Mouse (Mus musculus): ENCODE results near the gene Gpr19. TPM values are rescaled to one million over a fixed set of nuclear protein-coding genes. Genes with fewer than 3 reads are reported as not detected.
A peak's percentile ranks its signal among the peaks of the same experiment; 100 is the strongest.

The Gpr19 gene
- total and polyA plus RNA-seq, 2 experiments from 2014 or later, result 33.2 to 38.6 TPM

GRCm38 (mm10) chr6:134846308-134846707, 52.1 kb downstream of the Gpr19 start:
- DNase-seq, result no peak

GRCm38 (mm10) chr6:134845726-134846125, 52.7 kb downstream of the Gpr19 start:
- H3K4me3 ChIP-seq (ENCODE audit: low read depth, low read length), result no peak overlapping the region
- H3K4me2 ChIP-seq (ENCODE audit: low read depth), result no peak overlapping the region
- H3K4me1 ChIP-seq (ENCODE audit: insufficient read depth), result no peaks in the 10 kb centered on the region
- no peak for TF ChIP-seq CTCF (IDR thresholded peaks at IDR 0.05; ENCODE audit: low read depth)
- ATAC-seq (no peak), DNase-seq (no peak)
- no peaks in the 10 kb centered on the region for H3K27me3 ChIP-seq (ENCODE audit: insufficient read depth, low read length)
- no peaks in the 10 kb centered on the region for H3K9me3 ChIP-seq (ENCODE audit: low read length)
- H3K36me3 ChIP-seq (ENCODE audit: insufficient read depth), result 0 out of 2 replicates have a peak, but pooled peaks cover 4% of the 10 kb centered on the region
- H3K9ac ChIP-seq, result no peak overlapping the region
- no peak overlapping the region for H3K27ac ChIP-seq (ENCODE audit: low read depth, low read length)
- WGBS, result 83% methylated on average over 4 of the region's 4 CpGs

More at GRCm38 (mm10) chr6:134846308-134846707, 52.1 kb downstream of the Gpr19 start:
- no peak for ATAC-seq
- 0 out of 2 replicates have a peak, but pooled peaks cover 10% of the 10 kb centered on the region for H3K36me3 ChIP-seq (ENCODE audit: insufficient read depth)
- no peaks in the 10 kb centered on the region for H3K4me1 ChIP-seq (ENCODE audit: insufficient read depth)
- 80% methylated on average over 6 of the region's 6 CpGs for WGBS
- no peak overlapping the region for H3K27ac ChIP-seq (ENCODE audit: low read depth, low read length)
- H3K4me3 ChIP-seq (ENCODE audit: low read depth, low read length), result no peak overlapping the region
- H3K27me3 ChIP-seq (ENCODE audit: insufficient read depth, low read length), result no peaks in the 10 kb centered on the region
- H3K9ac ChIP-seq, result no peak overlapping the region
- no peak for TF ChIP-seq CTCF (IDR thresholded peaks at IDR 0.05; ENCODE audit: low read depth)
- H3K9me3 ChIP-seq (ENCODE audit: low read length), result no peaks in the 10 kb centered on the region
- no peak overlapping the region for H3K4me2 ChIP-seq (ENCODE audit: low read depth)

- no peak overlapping the region for H3K9ac ChIP-seq
- 84% methylated on average over 2 of the region's 2 CpGs for WGBS
- no peaks in the 10 kb centered on the region for H3K27me3 ChIP-seq (ENCODE audit: insufficient read depth, low read length)
- no peak for DNase-seq
- no peak for ATAC-seq
- H3K9me3 ChIP-seq (ENCODE audit: low read length), result no peaks in the 10 kb centered on the region
- H3K36me3 ChIP-seq (ENCODE audit: insufficient read depth), result peaks cover 10% of the 10 kb centered on the region
- no peaks in the 10 kb centered on the region for H3K4me1 ChIP-seq (ENCODE audit: insufficient read depth)
- H3K4me2 ChIP-seq (ENCODE audit: low read depth), result no peak overlapping the region
- TF ChIP-seq CTCF (IDR thresholded peaks at IDR 0.05; ENCODE audit: low read depth), result no peak
- H3K27ac ChIP-seq (ENCODE audit: low read depth, low read length), result no peak overlapping the region
- H3K4me3 ChIP-seq (ENCODE audit: low read depth, low read length), result no peak overlapping the region
Measured at GRCm38 (mm10) chr6:134840346-134840745, 58.0 kb downstream of the Gpr19 start.

GRCm38 (mm10) chr6:134838111-134838510, 60.3 kb downstream of the Gpr19 start:
- Histone ChIP-seq H3K36me3 (ENCODE audit: insufficient read depth) (peaks cover 10% of the 10 kb centered on the region), H3K9ac (no peak overlapping the region), H3K4me2 (ENCODE audit: low read depth) (no peak overlapping the region), H3K4me3 (ENCODE audit: low read depth, low read length) (no peak overlapping the region), H3K27me3 (ENCODE audit: insufficient read depth, low read length) (no peaks in the 10 kb centered on the region), H3K27ac (ENCODE audit: low read depth, low read length) (no peak overlapping the region), H3K9me3 (ENCODE audit: low read length) (no peaks in the 10 kb centered on the region), H3K4me1 (ENCODE audit: insufficient read depth) (no peaks in the 10 kb centered on the region)
- WGBS, result 94% methylated on average over 4 of the region's 4 CpGs
- no peak for TF ChIP-seq CTCF (IDR thresholded peaks at IDR 0.05; ENCODE audit: low read depth)
- no peak for ATAC-seq
- no peak for DNase-seq

- no peak overlapping the region for H3K9ac ChIP-seq
- H3K27ac ChIP-seq (ENCODE audit: low read depth, low read length), result no peak overlapping the region
- peaks cover 10% of the 10 kb centered on the region for H3K36me3 ChIP-seq (ENCODE audit: insufficient read depth)
- no peak overlapping the region for H3K4me2 ChIP-seq (ENCODE audit: low read depth)
- H3K9me3 ChIP-seq (ENCODE audit: low read length), result no peaks in the 10 kb centered on the region
- ATAC-seq (no peak), DNase-seq (no peak)
- H3K4me3 ChIP-seq (ENCODE audit: low read depth, low read length), result no peak overlapping the region
- TF ChIP-seq CTCF (IDR thresholded peaks at IDR 0.05; ENCODE audit: low read depth), result no peak
- 63% methylated on average over 9 of the region's 9 CpGs for WGBS
- no peaks in the 10 kb centered on the region for H3K27me3 ChIP-seq (ENCODE audit: insufficient read depth, low read length)
- H3K4me1 ChIP-seq (ENCODE audit: insufficient read depth), result no peaks in the 10 kb centered on the region
Measured at GRCm38 (mm10) chr6:134834585-134835251, 63.7 kb downstream of the Gpr19 start.

GRCm38 (mm10) chr6:134830776-134831175, 67.6 kb downstream of the Gpr19 start:
- Histone ChIP-seq H3K27ac (ENCODE audit: low read depth, low read length) (peak overlapping the region; percentile 84; the same call in 1 of the 2 replicates), H3K4me2 (ENCODE audit: low read depth) (peak overlapping the region; percentile 68), H3K36me3 (ENCODE audit: insufficient read depth) (no peaks in the 10 kb centered on the region), H3K9me3 (ENCODE audit: low read length) (no peaks in the 10 kb centered on the region), H3K9ac (peak overlapping the region; percentile 88), H3K4me3 (ENCODE audit: low read depth, low read length) (peak overlapping the region; percentile 87), H3K27me3 (ENCODE audit: insufficient read depth, low read length) (no peaks in the 10 kb centered on the region), H3K4me1 (ENCODE audit: insufficient read depth) (no peaks in the 10 kb centered on the region; the same call in 1 of the 2 replicates)
- no peak for DNase-seq
- TF ChIP-seq CTCF (IDR thresholded peaks at IDR 0.05; ENCODE audit: low read depth), result no peak
- no peak for ATAC-seq
- 6% methylated on average over 10 of the region's 10 CpGs for whole genome bisulfite sequencing

All from forebrain, postnatal 0 days (tissue).